Mouse (Mus musculus): ENCODE measurements around the gene Pno1.

- TF ChIP-seq CTCF (IDR thresholded peaks at IDR 0.05; ENCODE audit: extremely low read depth, insufficient read depth, insufficient read length, insufficient replicate concordance) = no peak
- no peak for TF ChIP-seq POLR2A (IDR thresholded peaks at IDR 0.05; ENCODE audit: low read depth, low read length)
Observed at GRCm38 (mm10) chr11:17183165-17183564, 28.2 kb downstream of the Pno1 start.

Measured in spleen, adult 2 months (tissue).